Comparison of ENCODE assay signal across 8 mouse cellular contexts in the genomic region with DNA sequence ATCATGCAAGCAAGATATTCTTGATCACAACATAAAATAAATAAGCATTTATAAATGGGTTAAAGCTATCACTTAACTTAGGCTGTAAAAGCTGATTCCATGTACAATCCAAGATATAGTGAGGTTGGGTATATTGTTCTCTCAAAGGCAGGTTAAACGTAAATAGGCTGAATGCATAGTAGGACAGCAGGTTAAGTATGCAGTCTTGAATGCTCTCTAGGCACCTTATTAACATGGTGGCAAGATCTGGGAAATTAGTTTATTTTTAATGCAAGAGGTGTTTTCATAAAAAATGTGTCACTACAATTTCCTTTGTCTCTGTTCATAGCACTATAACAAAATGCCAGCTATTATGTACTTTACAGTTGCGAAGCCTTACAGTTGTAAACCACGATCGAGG. TPM values are rescaled to one million over a fixed set of nuclear protein-coding genes. Genes with fewer than 3 reads are reported as not detected.
A peak's percentile ranks its signal among the peaks of the same experiment; 100 is the strongest.
DNase-seq lines count a peak whose midpoint lies in the region; ATAC-seq and TF ChIP-seq lines count a peak whose summit lies in the region.

No protein-coding gene starts in this region.

- peak overlapping the region; percentile 51 for H3K4me3 ChIP-seq in layer of hippocampus, adult 2 months
- peak overlapping the region; percentile 46; the same call in 1 of the 2 replicates for H3K4me3 ChIP-seq in forebrain, embryonic 10.5 days
- H3K4me3 ChIP-seq in intestine, embryonic 14.5 days (ENCODE audit: low read depth, low read length) = peak overlapping the region; percentile 25; the same call in 1 of the 2 replicates
- H3K4me3 ChIP-seq in midbrain, postnatal 0 days (ENCODE audit: low read depth, low read length) = peak overlapping the region; percentile 33; the same call in 1 of the 2 replicates

- WGBS in forebrain, embryonic 10.5 days = 90% methylated on average over 4 of the region's 4 CpGs
- 65% methylated on average over 4 of the region's 4 CpGs for WGBS in intestine, embryonic 14.5 days
- 61% methylated on average over 4 of the region's 4 CpGs for WGBS in midbrain, postnatal 0 days

- no peak overlapping the region; the same call in 1 of the 2 replicates for H3K27ac ChIP-seq in layer of hippocampus, adult 2 months
- peak overlapping the region; percentile 83 for H3K27ac ChIP-seq in forebrain, embryonic 10.5 days
- peak overlapping the region; percentile 57; the same call in 1 of the 2 replicates for H3K27ac ChIP-seq in intestine, embryonic 14.5 days (ENCODE audit: low read depth)
- H3K27ac ChIP-seq in midbrain, postnatal 0 days (ENCODE audit: low read depth, low read length) = peak overlapping the region; percentile 58

- ATAC-seq in intestine, embryonic 14.5 days (replicated peaks; ENCODE audit: low FRiP score, low TSS enrichment, low read depth) = no peak
- no peak for ATAC-seq in midbrain, postnatal 0 days (ENCODE audit: low FRiP score)

- DNase-seq in layer of hippocampus, adult 2 months (ENCODE audit: low spot score in 2 of 2) = no peak
- DNase-seq in layer of hippocampus, adult 9-10 months (ENCODE audit: low spot score) = no peak
- DNase-seq in forebrain, embryonic 10.5 days (ENCODE audit: extremely low spot score, low spot score) = no peak
- peak; percentile 2 for DNase-seq in intestine, embryonic 14.5 days (ENCODE audit: low spot score)
- no peak for DNase-seq in midbrain, postnatal 0 days (ENCODE audit: low spot score)
- DNase-seq in embryo, embryonic 9.5 days (ENCODE audit: extremely low spot score) = no peak
- no peak for DNase-seq in gastrocnemius, postnatal 14 days
- DNase-seq in kidney, adult 18-20 months = no peak

- peak overlapping the region; percentile 50; the same call in 1 of the 2 replicates for H3K9ac ChIP-seq in intestine, embryonic 14.5 days (ENCODE audit: low read length)
- no peak overlapping the region for H3K9ac ChIP-seq in midbrain, postnatal 0 days (replicated peaks; ENCODE audit: low read length, poor library complexity, severe bottlenecking)

- H3K27me3 ChIP-seq in forebrain, embryonic 10.5 days (ENCODE audit: poor library complexity, severe bottlenecking) = no peaks in the 10 kb centered on the region; the same call in 1 of the 2 replicates
- H3K27me3 ChIP-seq in intestine, embryonic 14.5 days (replicated peaks; ENCODE audit: control insufficient read depth, insufficient read depth, low read length) = no peaks in the 10 kb centered on the region
- H3K27me3 ChIP-seq in midbrain, postnatal 0 days (ENCODE audit: insufficient read depth, low read length) = no peaks in the 10 kb centered on the region

- peaks cover 4% of the 10 kb centered on the region for H3K4me1 ChIP-seq in forebrain, embryonic 10.5 days
- no peaks in the 10 kb centered on the region for H3K4me1 ChIP-seq in intestine, embryonic 14.5 days (replicated peaks; ENCODE audit: control insufficient read depth, insufficient read depth, low read length)
- no peaks in the 10 kb centered on the region for H3K4me1 ChIP-seq in midbrain, postnatal 0 days (ENCODE audit: insufficient read depth, low read length)

- H3K36me3 ChIP-seq in forebrain, embryonic 10.5 days (replicated peaks) = no peaks in the 10 kb centered on the region
- no peaks in the 10 kb centered on the region for H3K36me3 ChIP-seq in intestine, embryonic 14.5 days (ENCODE audit: control insufficient read depth, insufficient read depth, low read length)
- no peaks in the 10 kb centered on the region for H3K36me3 ChIP-seq in midbrain, postnatal 0 days (ENCODE audit: insufficient read depth, low read length)

- H3K4me2 ChIP-seq in intestine, embryonic 14.5 days (ENCODE audit: low read length) = peak overlapping the region; percentile 50
- H3K4me2 ChIP-seq in midbrain, postnatal 0 days (ENCODE audit: low read depth, low read length, poor library complexity, severe bottlenecking) = peak overlapping the region; percentile 58

- no peaks in the 10 kb centered on the region for H3K9me3 ChIP-seq in forebrain, embryonic 10.5 days
- H3K9me3 ChIP-seq in intestine, embryonic 14.5 days (ENCODE audit: control insufficient read depth, low read length) = no peaks in the 10 kb centered on the region
- H3K9me3 ChIP-seq in midbrain, postnatal 0 days (ENCODE audit: low read length) = no peaks in the 10 kb centered on the region

- intact Hi-C loops in gastrocnemius, postnatal 14 days (cut with DNase I; ENCODE audit: low total_unique reads) = loop anchor here (10.0 kb wide), 1 partner anchor 61 kb away; no protein-coding TSS in a partner anchor

- no peak for TF ChIP-seq CTCF in layer of hippocampus, adult 2 months (conservative IDR thresholded peaks at IDR 0.05)
- TF ChIP-seq CTCF in midbrain, postnatal 0 days (IDR thresholded peaks at IDR 0.05) = no peak

RNA-seq across cellular contexts. Expression of a gene that starts 23.9 kb away (rescaled TPM):
- 1 to 10 TPM; 1.3 to 1.5 TPM for total RNA-seq in layer of hippocampus, adult 2 months (2021)
- 14.7 and 16.3 TPM in 2 replicates for polyA plus RNA-seq in forebrain, embryonic 10.5 days (2016; fragmentation: Nextera tagmentation; extraction: Ambion mirVana)
- polyA plus RNA-seq in intestine, embryonic 14.5 days (2014; fragmentation: Nextera tagmentation; extraction: Ambion mirVana) = 35.1 and 36.7 TPM in 2 replicates
- total RNA-seq in midbrain, postnatal 0 days (2014; rRNA removed) = 3.8 and 7.3 TPM in 2 replicates
- 5.6 and 7.0 TPM in 2 replicates for polyA plus RNA-seq in midbrain, postnatal 0 days (2015; fragmentation: Nextera tagmentation; extraction: Ambion mirVana)
- total RNA-seq in gastrocnemius, postnatal 14 days (2021) = 1 to 10 TPM; 2.1 to 2.3 TPM

RNA-seq across cellular contexts. Expression of a gene that starts 27.4 kb away (rescaled TPM):
- 10 to 100 TPM; 26.1 to 27.2 TPM for total RNA-seq in layer of hippocampus, adult 2 months (2021)
- polyA plus RNA-seq in forebrain, embryonic 10.5 days (2016; fragmentation: Nextera tagmentation; extraction: Ambion mirVana) = 9.9 and 11.0 TPM in 2 replicates
- polyA plus RNA-seq in intestine, embryonic 14.5 days (2014; fragmentation: Nextera tagmentation; extraction: Ambion mirVana) = 14.6 TPM in 2 replicates
- 18.9 and 19.6 TPM in 2 replicates for total RNA-seq in midbrain, postnatal 0 days (2014; rRNA removed)
- polyA plus RNA-seq in midbrain, postnatal 0 days (2015; fragmentation: Nextera tagmentation; extraction: Ambion mirVana) = 8.9 and 12.5 TPM in 2 replicates
- total RNA-seq in gastrocnemius, postnatal 14 days (2021) = 100 to 1,000 TPM; 546 to 661 TPM

Comparison
In these comparisons a context has a peak if more than half of its experiments do, and no peak if none do; other contexts are left out.
1. RNA of a gene that starts 27.4 kb away (total RNA-seq): 546 to 661 TPM in gastrocnemius, postnatal 14 days; 26.1 to 27.2 TPM in layer of hippocampus, adult 2 months and 18.9 to 19.6 TPM in midbrain, postnatal 0 days; every median in the first group is over 10 times any median in the second.
2. Peak in every context shown above with its lines, with median percentiles within 50 percentile points of each other: H3K4me3 ChIP-seq.